Mouse (Mus musculus) layer of hippocampus, adult 18-20 months (tissue): ENCODE measurements at regions not wholly inside any gene's neighbourhood (a gene's known extent, or its start where the extent isn't known, plus 50 kb on each side); places are given as distances from the start of the nearest gene placed in this dataset.

Source experiments
- DNase-seq, 2 experiments: peaks; one replicate each; pipeline ENCODE4 v3.0.0; 2022; ENCODE audit warnings: low spot score in 2 of 2

GRCm38 (mm10) chr2:9435155-9435872, 445.7 kb upstream of the 4930412O13Rik start:
- DNase-seq, result no peak

GRCm38 (mm10) chr2:9443103-9443502, 437.9 kb upstream of the 4930412O13Rik start:
- DNase-seq, result no peak

- no peak for DNase-seq
Observed at GRCm38 (mm10) chr2:9445826-9446225, 435.2 kb upstream of the 4930412O13Rik start.

GRCm38 (mm10) chr2:9464413-9464812, 416.6 kb upstream of the 4930412O13Rik start:
- peak in 1 of 2 experiments; percentile 10 for DNase-seq

- DNase-seq, result no peak
Observed at GRCm38 (mm10) chr2:9464818-9465217, 416.2 kb upstream of the 4930412O13Rik start.

DNA sequence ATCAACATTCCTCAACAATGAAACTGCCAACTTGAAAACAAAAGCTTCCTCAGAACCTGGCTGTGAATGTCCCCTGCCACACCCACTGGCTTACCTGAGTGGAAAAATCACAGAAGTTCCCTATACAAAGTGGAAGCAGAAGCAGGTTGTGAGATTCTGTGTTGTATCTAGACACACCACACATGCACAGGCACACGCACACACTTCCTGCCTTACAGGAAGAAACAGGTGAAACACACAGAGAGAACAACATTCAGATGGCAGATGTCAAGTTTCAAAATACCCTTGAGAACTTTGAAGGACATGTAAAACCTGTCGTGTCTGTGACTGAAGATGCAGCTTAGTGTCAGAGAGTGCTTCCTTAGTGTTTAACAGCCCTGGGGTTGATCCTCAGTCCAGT, 413.5 kb upstream of the 4930412O13Rik start:
- DNase-seq, result no peak

DNA sequence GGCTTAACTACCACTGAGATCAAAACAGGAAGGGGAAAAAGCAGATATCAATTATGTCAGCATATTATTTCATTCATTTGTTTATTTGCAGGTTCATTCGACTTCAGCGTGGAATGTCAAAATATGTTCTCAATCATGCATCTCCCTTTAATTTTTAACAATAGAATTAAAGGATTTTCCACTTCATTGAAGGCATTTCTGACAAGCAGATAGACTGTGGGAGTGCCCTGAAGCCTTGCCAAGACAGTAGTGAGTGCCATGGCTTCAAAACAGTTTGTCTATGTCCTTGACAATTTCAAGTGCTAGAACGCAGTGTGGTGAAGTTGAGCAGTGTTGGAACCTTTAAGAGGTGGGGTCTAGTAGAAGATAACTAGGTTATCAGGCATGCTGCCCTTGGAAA, 412.4 kb upstream of the 4930412O13Rik start:
- peak in 1 of 2 experiments; percentile 50 for DNase-seq

DNA sequence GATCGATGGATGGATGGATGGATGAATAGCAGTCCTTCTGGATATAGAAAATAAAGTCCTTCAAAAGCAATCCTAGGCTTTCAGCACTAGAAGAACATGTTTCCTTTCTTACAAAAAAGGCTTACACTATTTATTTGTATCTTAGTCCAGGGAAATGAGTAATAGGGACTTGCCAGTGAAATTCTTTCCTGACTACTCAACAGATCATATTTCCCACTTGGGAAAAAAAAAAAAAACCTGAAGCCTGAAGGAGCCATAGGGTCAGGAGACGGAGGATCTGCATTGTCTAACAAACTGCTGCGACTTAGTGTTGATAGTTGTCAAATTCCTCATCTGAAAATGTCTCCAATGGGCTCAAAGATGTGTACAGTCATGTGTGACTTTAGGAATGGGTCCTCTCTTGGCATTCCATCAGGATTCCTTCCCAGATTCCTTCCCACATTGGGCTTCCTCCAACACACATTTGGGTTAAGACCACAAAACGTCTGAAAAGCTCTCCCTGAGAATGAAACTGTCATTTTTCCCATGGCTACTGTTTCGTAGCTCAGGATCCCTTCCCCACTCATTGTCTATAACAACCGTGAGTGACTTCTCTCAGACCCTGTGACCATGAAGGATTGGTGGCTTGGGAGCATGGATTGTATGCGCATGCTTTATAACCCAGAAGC, 399.2 kb upstream of the 4930412O13Rik start:
- no peak for DNase-seq

GRCm38 (mm10) chr2:9487381-9487914, 393.6 kb upstream of the 4930412O13Rik start:
- DNase-seq, result no peak

DNA sequence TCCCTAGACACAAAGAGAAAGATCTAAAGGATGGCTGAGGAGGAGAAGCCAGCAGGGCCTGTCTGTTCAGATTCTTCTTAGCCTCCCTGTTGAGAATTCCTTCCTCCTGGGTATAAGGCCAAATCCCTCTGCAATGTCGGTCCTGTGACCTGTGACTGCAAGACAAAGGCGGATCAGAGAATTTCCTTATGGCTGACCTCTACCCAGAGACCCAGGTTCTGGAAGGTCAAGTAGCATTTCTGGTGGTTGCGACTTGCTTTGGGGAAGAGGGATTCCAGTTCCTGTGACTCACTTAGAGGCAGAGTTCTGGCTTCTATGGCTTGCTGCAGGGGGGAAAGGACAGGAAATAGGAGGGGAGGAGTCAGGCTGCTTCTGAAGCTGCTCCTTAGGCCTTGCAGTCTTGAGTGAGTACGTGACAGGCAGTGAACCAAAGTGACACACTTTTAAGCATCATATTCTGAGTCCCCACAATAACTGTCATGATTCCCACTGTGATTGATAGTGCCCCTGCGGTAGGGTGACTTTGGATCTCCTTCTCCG, 387.4 kb upstream of the 4930412O13Rik start:
- DNase-seq, result no peak

GRCm38 (mm10) chr2:9520045-9520444, 361.0 kb upstream of the 4930412O13Rik start:
- DNase-seq, result no peak

DNA sequence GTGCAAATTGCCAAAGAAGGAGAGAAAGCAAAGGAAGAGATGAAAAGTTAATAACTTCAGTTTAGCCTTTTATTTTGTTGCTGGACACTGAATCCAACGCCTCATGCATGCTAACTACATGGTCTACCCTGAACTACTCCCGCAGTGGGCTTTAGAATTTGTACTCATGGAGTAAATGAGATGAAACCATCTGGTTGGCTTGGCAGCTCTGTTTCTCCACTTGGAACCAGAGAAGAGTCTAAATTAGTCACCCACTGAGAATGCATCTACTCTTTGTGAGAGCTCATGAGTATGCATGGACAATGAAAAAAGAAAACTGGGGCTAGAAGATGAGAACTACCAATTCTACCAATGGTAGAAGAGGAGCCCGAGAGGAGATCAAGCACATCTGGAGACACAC, 355.1 kb upstream of the 4930412O13Rik start:
- DNase-seq, result peak in 1 of 2 experiments; percentile 19

DNA sequence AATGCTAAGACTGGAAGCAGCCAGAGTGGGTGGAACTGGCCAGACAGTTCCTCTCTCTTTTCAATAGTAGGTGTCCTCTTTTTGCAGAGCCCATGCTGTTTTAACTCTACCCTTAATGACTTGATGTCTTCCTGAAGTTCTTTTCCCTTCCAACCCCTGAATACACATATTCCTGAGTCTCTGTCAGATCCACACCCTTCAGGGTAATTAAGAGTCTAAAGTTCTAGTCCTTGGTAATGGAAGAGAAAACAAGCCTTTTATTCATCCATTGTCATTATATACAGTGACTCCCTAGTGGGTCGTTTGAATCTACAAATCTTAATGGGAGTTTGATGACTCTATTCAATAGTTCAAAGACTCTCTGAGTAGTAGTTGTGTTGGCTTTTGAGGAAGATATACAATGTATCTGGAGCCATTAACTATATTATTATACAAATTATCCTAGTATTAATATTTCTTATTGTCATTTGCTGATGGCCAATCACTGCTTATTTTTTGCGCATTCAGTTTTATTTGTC, 345.9 kb upstream of the 4930412O13Rik start:
- DNase-seq, result no peak

DNA sequence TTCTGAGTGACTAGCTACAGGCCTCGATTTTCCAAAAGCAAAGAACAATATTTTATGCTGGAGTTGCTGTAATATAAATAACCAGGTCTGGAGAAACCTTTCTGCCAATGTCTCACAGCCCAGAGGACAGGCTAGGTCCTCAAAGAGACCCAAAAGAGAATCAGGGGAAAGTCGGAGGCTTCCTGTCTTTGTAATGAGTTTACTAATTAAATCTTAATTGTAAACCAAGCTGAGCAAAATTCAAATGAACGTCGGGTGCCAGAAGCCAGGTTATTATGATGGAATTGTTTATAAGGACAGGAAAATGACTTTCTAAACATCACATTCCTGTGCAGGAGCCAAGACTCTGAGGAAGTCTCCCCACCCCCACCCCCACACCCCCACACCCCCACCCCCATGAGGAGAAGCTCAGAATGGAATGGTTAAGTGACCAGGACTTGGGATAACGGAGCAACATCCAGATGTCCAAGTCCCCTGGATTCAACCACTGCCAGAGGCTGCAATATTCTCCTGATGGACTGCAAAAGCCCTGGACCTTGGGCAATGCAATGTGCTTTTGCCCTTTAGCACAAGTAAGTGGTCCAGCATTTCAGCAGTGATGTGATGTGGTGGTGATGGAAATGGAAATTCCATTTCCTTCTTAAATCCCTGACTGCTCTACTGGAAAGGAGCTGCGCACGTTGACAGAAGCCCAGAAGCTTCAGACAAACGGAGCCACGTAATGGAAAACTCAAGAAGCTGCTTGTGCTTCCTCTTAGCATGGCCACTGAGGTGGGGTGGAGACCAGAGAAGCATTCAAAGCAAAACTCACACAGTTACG, 333.1 kb upstream of the 4930412O13Rik start:
- no peak for DNase-seq

DNA sequence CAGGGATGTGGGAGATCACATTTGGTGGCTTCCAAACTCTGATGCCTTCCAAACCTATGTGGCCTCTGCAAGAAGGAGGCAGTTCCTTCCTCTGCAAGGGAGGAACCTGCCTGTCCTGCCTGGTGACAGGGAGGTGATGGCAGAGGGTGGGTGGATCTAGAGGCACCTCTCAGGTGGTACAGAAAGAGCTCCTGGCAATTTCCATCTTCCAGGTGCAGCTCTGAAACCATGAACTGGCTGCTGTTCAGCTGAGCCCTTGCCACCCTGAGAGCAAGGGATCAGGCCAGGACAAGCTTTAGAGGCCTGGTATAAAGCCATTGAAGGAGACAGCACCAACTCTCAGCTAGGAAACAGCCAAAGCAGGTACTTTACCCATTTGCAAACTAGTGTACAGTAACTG, 327.7 kb upstream of the 4930412O13Rik start:
- DNase-seq, result no peak

DNA sequence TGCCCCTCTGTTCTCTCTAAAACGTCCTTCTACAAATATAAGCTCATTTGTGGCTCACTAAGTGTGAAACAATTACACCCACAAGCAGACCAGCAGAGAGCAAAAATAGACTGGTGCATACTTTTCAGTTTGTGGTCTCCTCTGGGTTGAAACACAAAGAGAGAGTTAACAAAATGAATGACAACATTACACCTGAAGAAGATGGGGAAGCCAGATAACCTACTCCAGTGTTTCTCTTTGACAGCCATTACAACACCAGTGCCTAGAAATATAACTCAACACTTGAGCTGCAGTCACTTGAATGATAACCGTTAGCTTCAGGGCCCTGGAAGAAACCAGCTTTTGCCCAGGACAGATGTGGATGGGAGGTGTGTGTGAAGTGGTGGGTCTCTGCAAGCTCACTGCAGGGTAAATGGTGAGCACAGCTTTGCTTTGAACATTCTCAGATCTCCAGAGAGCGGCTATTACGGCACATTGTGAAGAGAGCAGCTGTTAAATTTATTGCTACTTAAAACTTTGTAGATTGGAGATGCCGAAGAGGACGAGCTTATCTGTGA, 316.5 kb upstream of the 4930412O13Rik start:
- DNase-seq, result no peak

DNA sequence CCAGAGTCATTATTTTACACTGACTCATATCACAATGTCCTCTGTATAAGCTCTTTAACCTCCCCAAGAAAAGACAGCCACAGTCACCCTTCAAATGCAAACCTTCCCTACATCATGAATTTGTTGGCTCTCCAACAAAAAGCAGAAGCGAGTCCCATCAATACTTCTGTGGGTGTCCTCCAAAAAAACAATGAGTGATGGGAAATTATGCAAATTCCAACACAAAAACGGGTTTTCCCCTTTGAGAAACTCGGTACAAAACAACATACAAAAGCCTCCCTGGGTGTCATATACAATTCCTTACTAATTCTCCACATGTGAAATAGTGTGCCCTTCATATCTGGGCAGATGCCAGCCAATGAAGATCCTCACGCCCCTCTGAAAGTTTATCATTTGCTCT, 311.8 kb upstream of the 4930412O13Rik start:
- DNase-seq, result no peak

GRCm38 (mm10) chr2:9574196-9574595, 306.9 kb upstream of the 4930412O13Rik start:
- peak in 1 of 2 experiments; percentile 4 for DNase-seq

DNA sequence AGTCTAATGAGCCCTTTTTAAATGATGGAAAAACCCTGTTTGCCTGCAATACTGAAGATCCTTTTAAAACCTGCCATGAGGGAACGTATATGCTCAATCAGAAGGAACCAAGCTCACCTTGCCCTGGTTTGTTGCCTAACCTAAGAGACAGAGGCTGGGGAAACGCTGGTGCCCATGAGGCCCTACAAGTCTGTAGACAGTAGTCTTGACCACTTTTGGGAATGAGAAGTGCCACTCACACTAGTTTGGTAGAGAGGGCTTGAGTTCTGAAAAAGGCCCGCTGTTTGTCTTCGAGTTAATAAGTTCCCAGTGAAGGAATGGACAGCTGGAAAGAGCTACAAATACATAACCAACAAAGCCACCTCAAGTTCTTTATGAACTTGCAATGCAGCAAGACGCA, 306.4 kb upstream of the 4930412O13Rik start:
- no peak for DNase-seq

DNA sequence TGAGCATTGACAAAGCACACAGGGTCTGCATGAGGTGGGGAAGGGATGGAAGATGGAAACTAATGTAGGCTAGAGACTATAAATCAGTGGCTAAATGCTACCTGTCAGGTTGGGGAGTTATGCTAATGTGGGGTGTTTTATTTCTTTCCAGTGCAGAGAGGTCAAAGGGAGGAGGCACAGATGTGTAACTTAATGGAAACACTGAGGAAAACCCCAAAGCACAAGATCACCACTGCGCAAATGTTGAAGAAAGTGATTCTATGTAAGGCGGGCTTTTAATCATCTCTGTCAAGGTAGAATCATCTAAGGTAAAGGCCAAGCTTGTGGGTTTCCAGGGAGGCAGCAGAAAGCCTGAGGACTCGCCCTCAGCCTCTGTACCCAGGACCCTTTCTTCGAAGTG, 303.2 kb upstream of the 4930412O13Rik start:
- DNase-seq, result no peak

GRCm38 (mm10) chr2:9587389-9587788, 293.7 kb upstream of the 4930412O13Rik start:
- no peak for DNase-seq
